Mouse (Mus musculus) kidney, embryonic 16.5 days (tissue): ENCODE data around the gene Rbm42. TPM values are rescaled to one million over a fixed set of nuclear protein-coding genes. Genes with fewer than 3 reads are reported as not detected.

Source experiments
- ATAC-seq: fragments of 200-750 bp; cut with Nextera tagmentation; 2 replicates; pipeline ENCODE4 v1.8.0; 2017; ENCODE audit warnings: moderate TSS enrichment; ENCODE audit not compliant: low FRiP score, low TSS enrichment
- H3K27ac ChIP-seq: fragments of 300-500 bp; sonication (generic); 2 replicates; pipeline ENCODE4 v1.5.1; 2014; ENCODE audit warnings: low read length
- H3K27me3 ChIP-seq: fragments of 300-500 bp; sonication (generic); 2 replicates; pipeline ENCODE4 v1.6.1; 2014; ENCODE audit warnings: low read length, control low read depth, mixed read lengths; ENCODE audit not compliant: insufficient read depth
- H3K36me3 ChIP-seq: fragments of 300-500 bp; sonication (generic); 2 replicates; pipeline ENCODE4 v1.6.1; 2014; ENCODE audit warnings: low read length, control low read depth, mixed read lengths; ENCODE audit not compliant: insufficient read depth
- H3K4me1 ChIP-seq: fragments of 300-500 bp; sonication (generic); 2 replicates; pipeline ENCODE4 v1.6.1; 2014; ENCODE audit warnings: low read length, control low read depth, mixed read lengths; ENCODE audit not compliant: insufficient read depth
- H3K4me2 ChIP-seq: fragments of 300-500 bp; sonication (generic); replicated peaks from 2 replicates; pipeline ENCODE4 v1.6.1; 2014; ENCODE audit warnings: low read depth, low read length
- H3K4me3 ChIP-seq: fragments of 300-500 bp; sonication (generic); 2 replicates; pipeline ENCODE4 v1.5.1; 2014; ENCODE audit warnings: mild to moderate bottlenecking, low read length
- H3K9ac ChIP-seq: fragments of 300-500 bp; sonication (generic); replicated peaks from 2 replicates; pipeline ENCODE4 v1.6.1; 2014; ENCODE audit warnings: low read length
- H3K9me3 ChIP-seq: fragments of 300-500 bp; sonication (generic); 2 replicates; pipeline ENCODE4 v1.6.1; 2016; ENCODE audit warnings: low read length, control low read depth
- WGBS: fragments of 180-500 bp; shearing (Covaris S2); extraction: QIAGEN DNeasy Blood & Tissue Kit; methylation state at CpG from one replicate; pipeline ENCODE4 v1.1.7; 2014; 5-methylcytosine and 5-hydroxymethylcytosine counted together
- polyA plus RNA-seq: library from polyadenylated mRNA; unstranded; fragments of >200 nt; fragmentation: Nextera tagmentation; extraction: Ambion mirVana; gene quantifications from 2 replicates; pipeline ENCODE4 v1.2.1, GENCODE M21; 2015

Rbm42 gene
- polyA plus RNA-seq, 1 experiment from 2014 or later, result 119 TPM

DNA sequence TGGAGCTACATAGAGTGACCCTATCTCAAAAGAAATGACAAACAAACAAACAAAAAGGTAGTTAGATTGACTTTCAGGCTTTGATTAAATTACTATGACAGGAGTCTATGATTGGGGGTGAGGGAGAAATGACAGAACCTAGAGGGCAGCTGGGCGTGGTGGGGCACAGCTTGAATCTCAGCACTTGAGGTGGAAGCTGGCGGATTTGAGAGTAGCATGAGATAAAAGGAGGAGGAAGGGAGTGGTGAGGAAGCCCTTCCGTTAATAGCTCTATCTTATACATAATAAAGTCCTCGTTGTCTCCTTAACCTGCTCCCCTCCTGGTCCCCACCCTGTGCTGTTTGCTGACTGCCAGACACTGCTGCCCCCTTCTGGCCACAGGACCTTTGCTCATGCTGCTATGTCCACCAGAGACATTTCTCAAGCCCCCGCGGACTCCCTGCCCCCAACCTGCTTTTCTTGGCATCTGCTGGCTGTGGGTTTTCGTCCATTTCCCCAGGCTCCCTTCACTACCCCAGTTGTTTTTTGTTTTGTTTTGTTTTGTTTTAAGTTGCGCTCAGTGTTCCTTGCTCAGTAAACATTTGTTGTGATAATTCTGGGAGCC, 42.3 kb downstream of the Rbm42 start:
- no peaks in the 10 kb centered on the region for H3K9me3 ChIP-seq
- H3K4me1 ChIP-seq, result peaks cover 18% of the 10 kb centered on the region
- no peaks in the 10 kb centered on the region for H3K36me3 ChIP-seq
- H3K9ac ChIP-seq, result 0 out of 2 replicates have a peak overlapping the region, but pooled peaks have one; percentile 19
- no peak overlapping the region for H3K4me3 ChIP-seq
- 25% methylated on average over 8 of the region's 8 CpGs for WGBS
- H3K27ac ChIP-seq, result no peak overlapping the region
- H3K4me2 ChIP-seq, result no peak overlapping the region; the same call in 1 of the 2 replicates
- no peaks in the 10 kb centered on the region for H3K27me3 ChIP-seq
- no peak for ATAC-seq

DNA sequence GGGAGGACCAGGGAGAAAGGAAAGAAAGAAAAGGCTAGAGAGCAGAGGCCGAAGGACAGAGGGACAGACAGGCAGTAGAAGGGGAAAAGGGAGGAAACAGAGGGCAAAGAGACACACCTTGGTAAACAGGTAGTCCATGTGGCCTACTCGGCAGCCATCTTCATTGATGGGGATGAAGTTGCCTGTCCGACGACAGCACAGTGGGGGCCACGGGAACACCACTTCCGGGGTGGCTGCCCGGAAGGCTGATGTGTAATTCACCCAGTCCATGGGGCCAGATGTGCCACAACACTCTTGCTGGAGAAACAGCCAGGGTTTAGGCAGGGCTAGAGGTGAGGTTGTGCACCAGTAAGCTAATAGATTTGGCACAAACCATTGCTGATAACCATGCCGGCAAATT, 45.2 kb downstream of the Rbm42 start:
- ATAC-seq, result no peak
- WGBS, result 83% methylated on average over 8 of the region's 8 CpGs
- Histone ChIP-seq H3K9me3 (no peaks in the 10 kb centered on the region), H3K27me3 (no peaks in the 10 kb centered on the region), H3K4me3 (no peak overlapping the region), H3K36me3 (no peaks in the 10 kb centered on the region), H3K4me2 (no peak overlapping the region), H3K4me1 (peaks cover 23% of the 10 kb centered on the region), H3K27ac (no peak overlapping the region), H3K9ac (peak overlapping the region; percentile 25; the same call in 1 of the 2 replicates)

DNA sequence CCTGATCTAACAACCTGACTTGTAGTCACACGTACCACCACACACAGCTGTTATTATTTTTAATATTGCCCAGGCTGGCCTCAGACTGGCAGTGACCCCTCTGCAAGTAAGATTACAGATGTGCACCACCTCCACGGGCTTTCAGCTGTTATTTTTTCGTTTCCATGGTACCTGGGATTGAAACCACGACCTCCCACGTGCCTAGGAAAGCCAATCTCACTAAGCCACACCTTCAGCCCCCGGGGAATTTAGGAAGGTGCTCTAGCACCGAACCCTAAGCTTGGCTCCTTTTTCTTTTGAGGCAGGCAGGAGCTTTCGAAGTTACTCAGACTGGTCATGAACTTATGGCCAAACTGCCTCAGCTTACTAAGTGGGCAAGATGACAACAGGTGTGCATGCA, 45.7 kb downstream of the Rbm42 start:
- WGBS, result 38% methylated on average over 8 of the region's 8 CpGs

GRCm38 (mm10) chr7:30602583-30602982, 47.5 kb downstream of the Rbm42 start:
- Histone ChIP-seq H3K4me1 (peaks cover 23% of the 10 kb centered on the region), H3K27ac (peak overlapping the region; percentile 71), H3K9ac (no peak overlapping the region), H3K9me3 (no peaks in the 10 kb centered on the region), H3K4me3 (no peak overlapping the region), H3K4me2 (no peak overlapping the region), H3K27me3 (no peaks in the 10 kb centered on the region), H3K36me3 (no peaks in the 10 kb centered on the region)
- ATAC-seq, result peak; percentile 64
- 14% methylated on average over 3 of the region's 3 CpGs for WGBS

More for the DNA sequence above, 45.7 kb downstream of the Rbm42 start:
- H3K4me2 ChIP-seq, result no peak overlapping the region
- H3K27ac ChIP-seq, result no peak overlapping the region
- H3K27me3 ChIP-seq, result no peaks in the 10 kb centered on the region
- ATAC-seq, result no peak
- H3K9me3 ChIP-seq, result no peaks in the 10 kb centered on the region
- H3K4me3 ChIP-seq, result no peak overlapping the region
- H3K9ac ChIP-seq, result peak overlapping the region; percentile 25; the same call in 1 of the 2 replicates
- no peaks in the 10 kb centered on the region for H3K36me3 ChIP-seq
- peaks cover 23% of the 10 kb centered on the region for H3K4me1 ChIP-seq

DNA sequence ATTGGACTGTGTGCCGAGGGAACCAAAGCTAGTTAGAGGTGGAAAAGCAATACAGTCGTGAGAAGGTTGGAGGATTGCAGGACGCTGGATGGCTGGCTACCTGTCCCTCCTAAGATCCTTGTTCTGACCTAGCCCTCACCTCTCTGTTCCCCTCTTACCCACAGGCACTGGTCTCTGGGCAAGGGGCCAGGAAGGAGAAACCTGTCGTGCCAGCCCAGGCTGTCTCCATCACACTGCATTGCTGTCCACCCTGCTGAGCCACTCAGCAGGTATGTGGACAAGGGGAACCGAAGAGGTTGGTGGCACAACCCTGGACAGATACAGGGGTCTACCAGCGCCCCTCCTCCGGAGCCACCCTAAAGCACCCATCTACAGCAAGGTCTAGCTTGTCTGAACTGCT, 49.5 kb downstream of the Rbm42 start:
- Histone ChIP-seq H3K9me3 (no peaks in the 10 kb centered on the region), H3K36me3 (no peaks in the 10 kb centered on the region), H3K4me1 (peaks cover 23% of the 10 kb centered on the region), H3K9ac (no peak overlapping the region), H3K4me2 (no peak overlapping the region; the same call in 1 of the 2 replicates), H3K27ac (peak overlapping the region; percentile 31), H3K27me3 (no peaks in the 10 kb centered on the region), H3K4me3 (no peak overlapping the region)
- WGBS, result 70% methylated on average over 7 of the region's 7 CpGs
- 0 out of 2 replicates have a peak, but pooled peaks have one; percentile 33 for ATAC-seq

GRCm38 (mm10) chr7:30599933-30600353, 50.2 kb downstream of the Rbm42 start:
- no peak overlapping the region for H3K9ac ChIP-seq
- H3K4me2 ChIP-seq, result peak overlapping the region; percentile 14; the same call in 1 of the 2 replicates
- peak overlapping the region; percentile 31 for H3K27ac ChIP-seq
- peak; percentile 96 for ATAC-seq
- H3K36me3 ChIP-seq, result no peaks in the 10 kb centered on the region
- no peaks in the 10 kb centered on the region for H3K27me3 ChIP-seq
- peaks cover 23% of the 10 kb centered on the region for H3K4me1 ChIP-seq
- under 1% methylated on average over 16 of the region's 16 CpGs for WGBS
- H3K4me3 ChIP-seq, result no peak overlapping the region
- no peaks in the 10 kb centered on the region for H3K9me3 ChIP-seq

GRCm38 (mm10) chr7:30598786-30599185, 51.3 kb downstream of the Rbm42 start, which contains the start of gene Zbtb32:
Gene Zbtb32 (minus strand): TSS chr7:30598909.
- Histone ChIP-seq H3K4me1 (peaks cover 16% of the 10 kb centered on the region), H3K9me3 (no peaks in the 10 kb centered on the region), H3K9ac (no peak within 1 kb of the TSS), H3K4me3 (no peak within 1 kb of the TSS), H3K36me3 (no peaks in the 10 kb centered on the region), H3K27ac (peak within 1 kb of the TSS; percentile 32; the same call in 1 of the 2 replicates), H3K27me3 (no peaks in the 10 kb centered on the region), H3K4me2 (no peak within 1 kb of the TSS)
- WGBS, result 93% methylated on average over 12 of the region's 12 CpGs
- no peak for ATAC-seq

GRCm38 (mm10) chr7:30596811-30597210, 53.3 kb downstream of the Rbm42 start:
- Histone ChIP-seq H3K9ac (no peak overlapping the region), H3K9me3 (no peaks in the 10 kb centered on the region), H3K27me3 (no peaks in the 10 kb centered on the region), H3K4me3 (no peak overlapping the region), H3K36me3 (no peaks in the 10 kb centered on the region), H3K4me1 (0 out of 2 replicates have a peak, but pooled peaks cover 3% of the 10 kb centered on the region), H3K4me2 (no peak overlapping the region), H3K27ac (no peak overlapping the region)
- 74% methylated on average over 5 of the region's 5 CpGs for WGBS
- ATAC-seq, result no peak

GRCm38 (mm10) chr7:30596093-30596492, 54.0 kb downstream of the Rbm42 start:
- no peak overlapping the region for H3K9ac ChIP-seq
- H3K27me3 ChIP-seq, result no peaks in the 10 kb centered on the region
- no peak overlapping the region for H3K4me3 ChIP-seq
- no peak for ATAC-seq
- no peaks in the 10 kb centered on the region for H3K36me3 ChIP-seq
- H3K27ac ChIP-seq, result no peak overlapping the region
- H3K9me3 ChIP-seq, result no peaks in the 10 kb centered on the region
- H3K4me1 ChIP-seq, result 0 out of 2 replicates have a peak, but pooled peaks cover 3% of the 10 kb centered on the region
- 82% methylated on average over 5 of the region's 5 CpGs for WGBS
- no peak overlapping the region for H3K4me2 ChIP-seq

DNA sequence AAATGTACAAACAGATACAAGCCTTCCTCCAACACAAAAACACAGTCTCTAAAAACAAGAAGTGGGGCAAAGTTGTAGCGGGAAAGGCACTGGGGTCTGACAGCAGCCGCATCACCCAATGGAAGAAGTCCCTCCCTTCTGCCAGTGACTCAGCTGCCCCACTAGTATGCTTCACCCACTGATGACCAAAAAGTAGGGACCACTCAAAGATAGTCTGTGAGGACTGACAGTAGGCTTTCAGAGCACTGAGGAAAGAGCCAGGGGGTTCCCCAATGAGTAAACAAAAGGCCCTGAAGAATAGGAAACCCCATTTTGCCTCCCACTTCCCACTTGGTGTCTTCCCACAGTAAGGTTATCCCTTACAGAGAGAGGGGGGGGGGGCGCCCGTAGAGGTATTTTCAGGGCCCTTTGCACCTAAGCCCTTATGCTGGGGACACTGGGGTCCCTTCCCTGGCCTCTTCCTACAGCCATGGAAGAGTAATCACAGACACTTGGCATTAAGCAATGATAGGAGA, 55.5 kb downstream of the Rbm42 start:
- H3K4me1 ChIP-seq, result peaks cover 8% of the 10 kb centered on the region; the same call in 1 of the 2 replicates
- no peak overlapping the region for H3K4me3 ChIP-seq
- no peaks in the 10 kb centered on the region for H3K27me3 ChIP-seq
- no peak overlapping the region for H3K27ac ChIP-seq
- H3K36me3 ChIP-seq, result no peaks in the 10 kb centered on the region
- ATAC-seq, result no peak
- no peak overlapping the region for H3K4me2 ChIP-seq
- WGBS, result 63% methylated on average over 4 of the region's 4 CpGs
- no peaks in the 10 kb centered on the region for H3K9me3 ChIP-seq
- no peak overlapping the region for H3K9ac ChIP-seq
